Mouse (Mus musculus) kidney, adult 2 months (tissue): Measurements from ENCODE around the gene Tenm4.

ENCODE experiments used
- CTCF ChIP-seq: fragments of 200-500 bp; conservative IDR thresholded peaks from 2 replicates; pipeline ENCODE4 v1.5.1; 2011; ENCODE audit warnings: low read depth, mild to moderate bottlenecking, control low read depth, low read length, moderate library complexity, mixed read lengths; ENCODE audit not compliant: insufficient read depth, insufficient read length
- POLR2A ChIP-seq: fragments of 200-500 bp; IDR thresholded peaks from one replicate; pipeline ENCODE4 v1.6.1; 2011; ENCODE audit warnings: low read depth, low read length, control low read depth

DNA sequence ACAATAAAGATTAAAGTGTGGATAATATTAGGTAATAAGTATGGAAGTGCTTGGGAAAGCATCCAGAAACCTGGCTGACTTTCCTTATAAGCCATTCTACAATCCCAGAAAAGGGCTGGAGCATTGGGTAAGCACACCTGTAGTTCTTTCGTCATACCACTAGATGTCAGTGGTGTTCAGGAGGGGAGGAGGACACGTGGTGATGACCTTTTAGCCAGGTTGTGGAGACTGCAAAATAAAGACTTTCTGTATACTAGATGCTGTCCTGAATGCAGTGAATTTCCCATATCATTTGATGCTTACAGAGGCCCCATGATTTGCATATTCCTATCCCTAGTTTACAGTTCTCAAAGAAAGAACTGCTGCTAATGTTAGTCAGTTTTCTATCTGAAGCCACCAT, 348.2 kb downstream of the Tenm4 start:
- TF ChIP-seq POLR2A, result no peak
- peak; percentile 91 for TF ChIP-seq CTCF
